Mouse (Mus musculus) forebrain, embryonic 11.5 days (tissue): Measurements from ENCODE around the gene Slc3a2. TPM values are rescaled to one million over a fixed set of nuclear protein-coding genes. Genes with fewer than 3 reads are reported as not detected.

Source experiments
- ATAC-seq: fragments of 200-750 bp; cut with Nextera tagmentation; replicated peaks from 2 replicates; pipeline ENCODE4 v1.8.0; 2017; ENCODE audit warnings: moderate TSS enrichment; ENCODE audit not compliant: low FRiP score
- DNase-seq: peaks from one replicate; pipeline ENCODE4 v3.0.0-alpha.2; 2017; ENCODE audit warnings: low spot score
- H3K27ac ChIP-seq: fragments of 300-500 bp; sonication (generic); 2 replicates; pipeline ENCODE4 v1.5.1; 2014; ENCODE audit warnings: low read depth, low read length
- H3K27me3 ChIP-seq: fragments of 300-500 bp; sonication (generic); 2 replicates; pipeline ENCODE4 v1.6.1; 2014; ENCODE audit warnings: mild to moderate bottlenecking, low read length, mixed read lengths; ENCODE audit not compliant: control insufficient read depth, insufficient read depth
- H3K36me3 ChIP-seq: fragments of 300-500 bp; sonication (generic); 2 replicates; pipeline ENCODE4 v1.6.1; 2014; ENCODE audit warnings: mild to moderate bottlenecking, low read length, moderate library complexity, mixed read lengths; ENCODE audit not compliant: control insufficient read depth, insufficient read depth
- H3K4me1 ChIP-seq: fragments of 300-500 bp; sonication (generic); replicated peaks from 2 replicates; pipeline ENCODE4 v1.6.1; 2014; ENCODE audit warnings: low read length, mixed read lengths; ENCODE audit not compliant: control insufficient read depth, insufficient read depth
- H3K4me2 ChIP-seq: fragments of 300-500 bp; sonication (generic); 2 replicates; pipeline ENCODE4 v1.6.1; 2014; ENCODE audit warnings: low read depth, mild to moderate bottlenecking, low read length, moderate library complexity, mixed read lengths; ENCODE audit not compliant: severe bottlenecking
- H3K4me3 ChIP-seq: fragments of 300-500 bp; sonication (generic); 2 replicates; pipeline ENCODE4 v1.5.1; 2014; ENCODE audit warnings: low read depth, low read length
- H3K9ac ChIP-seq: fragments of 300-500 bp; sonication (generic); 2 replicates; pipeline ENCODE4 v1.6.1; 2014; ENCODE audit warnings: low read length
- H3K9me3 ChIP-seq: fragments of 300-500 bp; sonication (generic); 2 replicates; pipeline ENCODE4 v1.6.1; 2016; ENCODE audit warnings: low read length, mixed read lengths; ENCODE audit not compliant: control insufficient read depth
- WGBS: fragments of 180-500 bp; shearing (Covaris S2); extraction: QIAGEN DNeasy Blood & Tissue Kit; methylation state at CpG from one replicate; pipeline ENCODE4 v1.1.7; 2014; 5-methylcytosine and 5-hydroxymethylcytosine counted together
- microRNA-seq: library from miRNA; unstranded; fragments of <30 nt; microRNA quantifications from one replicate; pipeline ENCODE4, GENCODE M21; 2016; ENCODE audit not compliant: insufficient number of aligned reads
- polyA plus RNA-seq: library from polyadenylated mRNA; unstranded; fragments of >200 nt; fragmentation: Nextera tagmentation; extraction: Ambion mirVana; gene quantifications from 2 replicates; pipeline ENCODE4 v1.2.1, GENCODE M21; 2014

Slc3a2 gene
- polyA plus RNA-seq, 1 experiment from 2014 or later = 132 TPM

DNA sequence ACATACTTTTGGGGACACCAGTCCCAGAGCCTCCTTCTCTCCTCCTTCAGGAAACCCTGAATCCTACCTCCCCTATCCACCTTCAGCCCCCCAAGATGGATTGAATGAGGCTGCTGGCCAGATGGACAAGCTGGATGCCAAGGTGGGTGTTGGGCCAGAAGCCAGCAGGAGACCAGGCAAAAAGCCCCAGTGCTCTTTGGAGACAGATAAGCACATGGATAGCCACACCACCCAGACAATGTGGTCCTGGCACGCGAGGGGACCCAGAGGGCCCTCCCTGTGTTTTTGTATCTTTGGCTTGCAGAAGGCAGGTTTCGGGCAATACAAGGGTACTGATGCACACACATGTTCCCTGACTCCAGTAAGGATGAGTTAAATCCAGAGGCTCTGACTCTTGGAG is 58.3 kb downstream of the Slc3a2 start:
- ATAC-seq = no peak
- DNase-seq = peak; percentile 36
- no peak overlapping the region for H3K4me2 ChIP-seq
- no peak overlapping the region for H3K9ac ChIP-seq
- H3K27me3 ChIP-seq = peaks cover 2% of the 10 kb centered on the region; the same call in 1 of the 2 replicates
- no peaks in the 10 kb centered on the region for H3K9me3 ChIP-seq
- H3K4me1 ChIP-seq = no peaks in the 10 kb centered on the region; the same call in 1 of the 2 replicates
- H3K36me3 ChIP-seq = no peaks in the 10 kb centered on the region
- 94% methylated on average over 3 of the region's 3 CpGs for WGBS
- H3K4me3 ChIP-seq = no peak overlapping the region
- no peak overlapping the region for H3K27ac ChIP-seq

DNA sequence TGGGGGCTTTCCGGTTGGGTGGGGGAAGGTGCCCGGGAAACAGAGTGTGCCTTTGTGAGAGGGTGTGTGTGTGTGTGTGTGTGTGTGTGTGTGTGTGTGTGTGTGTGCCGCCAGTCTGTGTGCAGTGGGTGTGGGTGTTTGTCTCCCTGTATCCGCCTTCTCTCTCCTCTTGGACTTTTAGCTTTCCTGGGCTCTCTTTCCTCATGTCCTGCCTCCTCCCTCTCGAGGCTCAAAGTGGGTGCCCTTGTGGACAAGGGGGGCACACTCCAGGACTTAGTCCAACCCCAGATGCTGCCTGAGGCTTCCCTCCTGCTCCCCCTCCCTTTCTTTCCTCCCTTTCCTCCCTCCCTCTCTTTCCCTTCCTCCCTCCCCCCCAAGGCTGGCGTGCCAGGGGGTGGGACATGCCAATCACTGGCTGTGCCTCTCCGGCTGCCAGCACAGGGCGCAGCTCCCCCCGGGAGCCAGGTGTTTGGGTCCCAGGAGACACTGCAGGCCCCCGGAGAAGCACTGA is 59.2 kb downstream of the Slc3a2 start:
- Histone ChIP-seq H3K36me3 (no peaks in the 10 kb centered on the region), H3K4me2 (no peak overlapping the region), H3K27me3 (peaks cover 2% of the 10 kb centered on the region; the same call in 1 of the 2 replicates), H3K9me3 (no peaks in the 10 kb centered on the region), H3K9ac (no peak overlapping the region), H3K27ac (no peak overlapping the region), H3K4me3 (no peak overlapping the region), H3K4me1 (no peaks in the 10 kb centered on the region; the same call in 1 of the 2 replicates)
- DNase-seq (no peak), ATAC-seq (no peak)
- WGBS = 61% methylated on average over 9 of the region's 10 CpGs

DNA sequence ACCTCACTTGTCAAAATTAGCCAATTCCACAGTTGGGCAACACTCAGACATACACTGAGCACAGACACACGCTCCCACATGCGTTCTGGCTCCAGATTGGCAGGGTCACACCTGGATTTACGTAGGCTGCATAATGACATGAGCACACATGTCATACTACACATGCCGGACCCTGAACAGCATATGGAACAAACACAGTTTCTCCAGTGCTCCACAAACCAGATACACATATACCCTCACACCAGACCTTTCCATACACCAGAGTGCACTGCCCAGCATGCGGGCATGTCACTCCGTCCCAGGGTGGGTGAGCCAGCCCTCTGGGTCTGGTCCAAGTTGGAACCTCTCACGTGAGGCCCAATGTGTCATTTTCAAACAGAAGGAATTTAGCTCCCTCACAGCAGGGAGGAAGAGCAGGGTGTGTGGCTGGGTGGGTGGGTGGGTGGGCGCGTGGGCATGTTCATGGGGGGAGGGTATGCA is 59.8 kb downstream of the Slc3a2 start, which contains the start of gene Chrm1:
TSS of gene Chrm1 (plus strand) at position 430 of the 480 bp plus-strand sequence.
- H3K27ac ChIP-seq = no peak within 1 kb of the TSS
- no peak for DNase-seq
- 79% methylated on average over 9 of the region's 9 CpGs for WGBS
- H3K9me3 ChIP-seq = no peaks in the 10 kb centered on the region
- H3K9ac ChIP-seq = no peak within 1 kb of the TSS
- no peaks in the 10 kb centered on the region; the same call in 1 of the 2 replicates for H3K4me1 ChIP-seq
- H3K4me2 ChIP-seq = no peak within 1 kb of the TSS
- H3K27me3 ChIP-seq = peaks cover 2% of the 10 kb centered on the region; the same call in 1 of the 2 replicates
- H3K36me3 ChIP-seq = no peaks in the 10 kb centered on the region
- no peak for ATAC-seq
- no peak within 1 kb of the TSS for H3K4me3 ChIP-seq

DNA sequence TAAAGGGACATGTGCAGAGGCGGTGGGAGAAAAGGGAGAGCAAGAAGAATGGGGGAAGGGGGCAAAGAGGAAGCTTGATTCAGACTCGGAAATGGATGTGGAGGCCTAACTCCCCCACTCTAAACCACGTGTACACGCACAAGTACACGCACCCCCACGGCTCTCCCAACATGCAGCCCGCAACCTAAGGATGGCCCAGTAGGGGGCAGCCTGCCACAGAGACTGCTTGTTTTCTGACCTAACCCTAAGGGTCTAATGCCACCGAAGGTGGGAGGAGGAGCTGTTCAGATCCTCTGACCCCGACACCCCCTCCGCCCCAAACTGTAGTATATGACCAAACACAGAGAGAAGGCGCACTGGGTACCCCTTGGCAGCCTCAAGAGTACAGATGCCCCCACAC is 60.8 kb downstream of the Slc3a2 start:
- Histone ChIP-seq H3K27me3 (peaks cover 2% of the 10 kb centered on the region; the same call in 1 of the 2 replicates), H3K27ac (no peak overlapping the region), H3K9ac (peak overlapping the region; percentile 67), H3K9me3 (no peaks in the 10 kb centered on the region), H3K4me1 (no peaks in the 10 kb centered on the region; the same call in 1 of the 2 replicates), H3K36me3 (no peaks in the 10 kb centered on the region), H3K4me2 (peak overlapping the region; percentile 85), H3K4me3 (peak overlapping the region; percentile 37)
- peak; percentile 82 for DNase-seq
- ATAC-seq = peak; percentile 73
- WGBS = 1% methylated on average over 11 of the region's 11 CpGs

DNA sequence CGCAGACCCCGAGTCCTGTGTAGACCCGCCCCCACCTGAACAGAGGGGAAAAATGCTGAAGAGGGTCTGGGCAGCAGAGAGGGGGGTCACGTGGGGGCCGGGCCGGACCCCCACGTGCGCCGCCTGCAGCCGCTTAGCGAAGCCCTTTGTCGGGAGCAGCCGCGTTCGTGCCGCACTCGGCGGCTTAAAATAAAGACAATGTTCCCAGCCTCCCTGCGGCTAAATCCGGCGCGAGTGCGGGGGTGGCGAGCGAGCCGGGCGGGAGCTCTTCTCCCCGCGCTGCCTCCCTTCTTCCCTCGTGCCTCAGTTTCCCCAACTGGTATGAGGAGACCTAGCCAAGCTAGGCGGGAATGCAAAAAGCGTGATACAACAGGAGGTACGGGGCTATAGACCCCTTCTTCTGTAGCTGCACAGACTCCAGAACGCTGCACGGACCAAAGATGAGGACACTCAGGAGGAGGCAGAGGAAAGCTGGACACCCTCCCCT is 61.3 kb downstream of the Slc3a2 start:
- H3K4me2 ChIP-seq = peak overlapping the region; percentile 85
- DNase-seq (peak; percentile 78), ATAC-seq (peak; percentile 84)
- peaks cover 2% of the 10 kb centered on the region; the same call in 1 of the 2 replicates for H3K27me3 ChIP-seq
- WGBS = under 1% methylated on average over 35 of the region's 35 CpGs
- no peak overlapping the region for H3K27ac ChIP-seq
- peak overlapping the region; percentile 67 for H3K9ac ChIP-seq
- no peaks in the 10 kb centered on the region for H3K36me3 ChIP-seq
- H3K4me1 ChIP-seq = no peaks in the 10 kb centered on the region; the same call in 1 of the 2 replicates
- H3K4me3 ChIP-seq = peak overlapping the region; percentile 37
- no peaks in the 10 kb centered on the region for H3K9me3 ChIP-seq

Small RNA genes within 50 kb of the gene (microRNA-seq; reads per million reads assigned to microRNA genes)
- 2.5 reads per million for gene Mir6992

Other genes starting within 250 kb of the Slc3a2 start
- 0.16 and 0.41 TPM in 2 replicates for gene Slc22a8, start 132.1 kb downstream of the Slc3a2 start, polyA plus RNA-seq
- gene Slc22a6, start 105.3 kb downstream of the Slc3a2 start, polyA plus RNA-seq = 0.13 and 0.36 TPM in 2 replicates
- gene Chrm1, start 59.6 kb downstream of the Slc3a2 start, polyA plus RNA-seq = 0.13 TPM in 1 of 2 replicates, not detected in the other
- gene Wdr74, start 12.5 kb upstream of the Slc3a2 start, polyA plus RNA-seq = 79.5 and 89.2 TPM in 2 replicates
- 2.3 and 3.1 TPM in 2 replicates for gene 1700092M07Rik, start 17.3 kb upstream of the Slc3a2 start, polyA plus RNA-seq
- gene Stx5a, start 18.0 kb upstream of the Slc3a2 start, polyA plus RNA-seq = 88.4 and 93.8 TPM in 2 replicates
- gene Nxf1, start 33.7 kb upstream of the Slc3a2 start, polyA plus RNA-seq = 238 and 247 TPM in 2 replicates
- gene Tmem223, start 47.6 kb upstream of the Slc3a2 start, polyA plus RNA-seq = 181 and 182 TPM in 2 replicates
- gene Tmem179b, start 51.1 kb upstream of the Slc3a2 start, polyA plus RNA-seq = 38.9 and 49.8 TPM in 2 replicates
- gene Taf6l, start 63.0 kb upstream of the Slc3a2 start, polyA plus RNA-seq = 30.9 and 36.7 TPM in 2 replicates
- gene Polr2g, start 75.2 kb upstream of the Slc3a2 start, polyA plus RNA-seq = 151 and 156 TPM in 2 replicates
- 5.4 and 5.9 TPM in 2 replicates for gene Zbtb3, start 79.2 kb upstream of the Slc3a2 start, polyA plus RNA-seq
- gene Ttc9c, start 96.0 kb upstream of the Slc3a2 start, polyA plus RNA-seq = 75.7 and 80.8 TPM in 2 replicates
- 6.7 and 7.8 TPM in 2 replicates for gene Hnrnpul2, start 96.6 kb upstream of the Slc3a2 start, polyA plus RNA-seq
- not detected in 2 replicates for gene AC129217.1, start 106.4 kb upstream of the Slc3a2 start, polyA plus RNA-seq
- gene Bscl2, start 114.1 kb upstream of the Slc3a2 start, polyA plus RNA-seq = 55.0 and 56.3 TPM in 2 replicates
- 83.4 and 92.6 TPM in 2 replicates for gene Gng3, start 115.8 kb upstream of the Slc3a2 start, polyA plus RNA-seq
- 0.13 and 0.35 TPM in 2 replicates for gene Lrrn4cl, start 127.4 kb upstream of the Slc3a2 start, polyA plus RNA-seq
- 178 and 181 TPM in 2 replicates for gene Ubxn1, start 148.1 kb upstream of the Slc3a2 start, polyA plus RNA-seq
- gene Uqcc3, start 157.6 kb upstream of the Slc3a2 start, polyA plus RNA-seq = 50.1 and 52.9 TPM in 2 replicates
- gene Lbhd1, start 160.4 kb upstream of the Slc3a2 start, polyA plus RNA-seq = 110 and 112 TPM in 2 replicates
- gene Gm49403, start 160.6 kb upstream of the Slc3a2 start, polyA plus RNA-seq = not detected in 2 replicates
- 124 and 131 TPM in 2 replicates for gene 1810009A15Rik, start 165.5 kb upstream of the Slc3a2 start, polyA plus RNA-seq
- not detected in 2 replicates for gene Gm49416, start 165.6 kb upstream of the Slc3a2 start, polyA plus RNA-seq
- gene Ints5, start 169.6 kb upstream of the Slc3a2 start, polyA plus RNA-seq = 47.7 and 50.9 TPM in 2 replicates
- 119 and 120 TPM in 2 replicates for gene Ganab, start 174.7 kb upstream of the Slc3a2 start, polyA plus RNA-seq
- 55.0 and 57.2 TPM in 2 replicates for gene B3gat3, start 197.0 kb upstream of the Slc3a2 start, polyA plus RNA-seq
- gene Rom1, start 206.0 kb upstream of the Slc3a2 start, polyA plus RNA-seq = 1.7 and 1.8 TPM in 2 replicates
- 11.2 and 12.2 TPM in 2 replicates for gene Eml3, start 206.2 kb upstream of the Slc3a2 start, polyA plus RNA-seq
- gene Mta2, start 218.5 kb upstream of the Slc3a2 start, polyA plus RNA-seq = 62.6 and 63.2 TPM in 2 replicates
- 34.4 and 35.5 TPM in 2 replicates for gene Tut1, start 230.5 kb upstream of the Slc3a2 start, polyA plus RNA-seq
- gene Eef1g, start 243.7 kb upstream of the Slc3a2 start, polyA plus RNA-seq = 467 and 472 TPM in 2 replicates